Mouse (Mus musculus): Measurements from ENCODE around the gene 4933411K16Rik. TPM values are rescaled to one million over a fixed set of nuclear protein-coding genes. Genes with fewer than 3 reads are reported as not detected.
A peak's percentile ranks its signal among the peaks of the same experiment; 100 is the strongest.

4933411K16Rik gene
- total and polyA plus RNA-seq, 2 experiments from 2014 or later, result 1.6 TPM; not detected in 1

GRCm38 (mm10) chr19:42090637-42091141, 38.6 kb downstream of the 4933411K16Rik start:
- TF ChIP-seq CTCF (IDR thresholded peaks at IDR 0.05; ENCODE audit: low read depth), result no peak
- peak; percentile 57 for ATAC-seq

GRCm38 (mm10) chr19:42099406-42099805, 47.4 kb downstream of the 4933411K16Rik start:
- H3K4me1 ChIP-seq (ENCODE audit: insufficient read depth, low read length), result no peaks in the 10 kb centered on the region
- H3K4me3 ChIP-seq (ENCODE audit: low read length), result no peak overlapping the region
- ATAC-seq, result no peak
- H3K27me3 ChIP-seq (ENCODE audit: insufficient read depth, low read length), result no peaks in the 10 kb centered on the region
- peaks cover 15% of the 10 kb centered on the region; the same call in 1 of the 2 replicates for H3K36me3 ChIP-seq (ENCODE audit: insufficient read depth, low read length)
- H3K4me2 ChIP-seq (ENCODE audit: low read depth, low read length), result no peak overlapping the region
- no peak for DNase-seq (ENCODE audit: low spot score)
- no peak overlapping the region for H3K9ac ChIP-seq (replicated peaks; ENCODE audit: low read length)
- TF ChIP-seq CTCF (IDR thresholded peaks at IDR 0.05; ENCODE audit: low read depth), result no peak
- 91% methylated on average over 3 of the region's 3 CpGs for WGBS
- no peak overlapping the region for H3K27ac ChIP-seq
- H3K9me3 ChIP-seq (ENCODE audit: low read length), result no peaks in the 10 kb centered on the region

More at GRCm38 (mm10) chr19:42090637-42091141, 38.6 kb downstream of the 4933411K16Rik start:
- H3K4me2 ChIP-seq (ENCODE audit: low read depth, low read length), result peak overlapping the region; percentile 66
- H3K9ac ChIP-seq (replicated peaks; ENCODE audit: low read length), result peak overlapping the region; percentile 90
- H3K4me1 ChIP-seq (ENCODE audit: insufficient read depth, low read length), result peaks cover 10% of the 10 kb centered on the region
- no peaks in the 10 kb centered on the region for H3K27me3 ChIP-seq (ENCODE audit: insufficient read depth, low read length)
- WGBS, result 0% methylated on average over 52 of the region's 52 CpGs
- H3K36me3 ChIP-seq (ENCODE audit: insufficient read depth, low read length), result no peaks in the 10 kb centered on the region
- peak; percentile 43 for DNase-seq (ENCODE audit: low spot score)
- no peaks in the 10 kb centered on the region for H3K9me3 ChIP-seq (ENCODE audit: low read length)
- peak overlapping the region; percentile 85 for H3K4me3 ChIP-seq (ENCODE audit: low read length)
- peak overlapping the region; percentile 93 for H3K27ac ChIP-seq

Other genes with a start within 250 kb of the 4933411K16Rik start
- gene Frat1, start 222.3 kb upstream of the 4933411K16Rik start, total RNA-seq (2014; rRNA removed), result 26.6 and 33.8 TPM in 2 replicates
- 24.4 and 27.0 TPM in 2 replicates for gene Frat1, start 222.3 kb upstream of the 4933411K16Rik start, polyA plus RNA-seq (2015; fragmentation: Nextera tagmentation; extraction: Ambion mirVana)
- 9.0 and 13.2 TPM in 2 replicates for gene Frat2, start 204.1 kb upstream of the 4933411K16Rik start, total RNA-seq (2014; rRNA removed)
- gene Frat2, start 204.1 kb upstream of the 4933411K16Rik start, polyA plus RNA-seq (2015; fragmentation: Nextera tagmentation; extraction: Ambion mirVana), result 5.8 and 7.3 TPM in 2 replicates
- gene Rrp12, start 156.1 kb upstream of the 4933411K16Rik start, total RNA-seq (2014; rRNA removed), result 19.2 and 21.9 TPM in 2 replicates
- 11.9 and 12.3 TPM in 2 replicates for gene Rrp12, start 156.1 kb upstream of the 4933411K16Rik start, polyA plus RNA-seq (2015; fragmentation: Nextera tagmentation; extraction: Ambion mirVana)
- 539 and 558 TPM in 2 replicates for gene Pgam1, start 140.3 kb upstream of the 4933411K16Rik start, total RNA-seq (2014; rRNA removed)
- 629 and 638 TPM in 2 replicates for gene Pgam1, start 140.3 kb upstream of the 4933411K16Rik start, polyA plus RNA-seq (2015; fragmentation: Nextera tagmentation; extraction: Ambion mirVana)
- gene Exosc1, start 118.8 kb upstream of the 4933411K16Rik start, total RNA-seq (2014; rRNA removed), result 13.5 and 21.1 TPM in 2 replicates
- gene Exosc1, start 118.8 kb upstream of the 4933411K16Rik start, polyA plus RNA-seq (2015; fragmentation: Nextera tagmentation; extraction: Ambion mirVana), result 64.8 and 69.4 TPM in 2 replicates
- gene Zdhhc16, start 118.8 kb upstream of the 4933411K16Rik start, total RNA-seq (2014; rRNA removed), result 65.1 and 73.7 TPM in 2 replicates
- 81.9 and 89.4 TPM in 2 replicates for gene Zdhhc16, start 118.8 kb upstream of the 4933411K16Rik start, polyA plus RNA-seq (2015; fragmentation: Nextera tagmentation; extraction: Ambion mirVana)
- gene Mms19, start 71.1 kb upstream of the 4933411K16Rik start, total RNA-seq (2014; rRNA removed), result 54.8 and 66.1 TPM in 2 replicates
- gene Mms19, start 71.1 kb upstream of the 4933411K16Rik start, polyA plus RNA-seq (2015; fragmentation: Nextera tagmentation; extraction: Ambion mirVana), result 25.9 and 28.8 TPM in 2 replicates
- gene Ubtd1, start 70.5 kb upstream of the 4933411K16Rik start, total RNA-seq (2014; rRNA removed), result 19.9 and 22.4 TPM in 2 replicates
- 13.4 and 14.1 TPM in 2 replicates for gene Ubtd1, start 70.5 kb upstream of the 4933411K16Rik start, polyA plus RNA-seq (2015; fragmentation: Nextera tagmentation; extraction: Ambion mirVana)
- 0.42 TPM in 1 of 2 replicates, not detected in the other for gene Ankrd2, start 16.2 kb upstream of the 4933411K16Rik start, total RNA-seq (2014; rRNA removed)
- gene Ankrd2, start 16.2 kb upstream of the 4933411K16Rik start, polyA plus RNA-seq (2015; fragmentation: Nextera tagmentation; extraction: Ambion mirVana), result 0.97 and 1.5 TPM in 2 replicates
- 2.2 and 3.6 TPM in 2 replicates for gene Hoga1, start 6.6 kb upstream of the 4933411K16Rik start, total RNA-seq (2014; rRNA removed)
- 3.9 and 4.6 TPM in 2 replicates for gene Hoga1, start 6.6 kb upstream of the 4933411K16Rik start, polyA plus RNA-seq (2015; fragmentation: Nextera tagmentation; extraction: Ambion mirVana)
- 42.9 and 48.5 TPM in 2 replicates for gene Morn4, start 34.1 kb downstream of the 4933411K16Rik start, total RNA-seq (2014; rRNA removed)
- gene Morn4, start 34.1 kb downstream of the 4933411K16Rik start, polyA plus RNA-seq (2015; fragmentation: Nextera tagmentation; extraction: Ambion mirVana), result 98.0 and 108 TPM in 2 replicates
- 18.3 and 21.7 TPM in 2 replicates for gene Pi4k2a, start 38.2 kb downstream of the 4933411K16Rik start, total RNA-seq (2014; rRNA removed)
- gene Pi4k2a, start 38.2 kb downstream of the 4933411K16Rik start, polyA plus RNA-seq (2015; fragmentation: Nextera tagmentation; extraction: Ambion mirVana), result 33.9 and 36.4 TPM in 2 replicates
- 13.5 and 23.7 TPM in 2 replicates for gene Avpi1, start 76.8 kb downstream of the 4933411K16Rik start, total RNA-seq (2014; rRNA removed)
- gene Avpi1, start 76.8 kb downstream of the 4933411K16Rik start, polyA plus RNA-seq (2015; fragmentation: Nextera tagmentation; extraction: Ambion mirVana), result 16.4 and 18.0 TPM in 2 replicates
- 14.0 and 16.5 TPM in 2 replicates for gene Marveld1, start 95.2 kb downstream of the 4933411K16Rik start, total RNA-seq (2014; rRNA removed)
- gene Marveld1, start 95.2 kb downstream of the 4933411K16Rik start, polyA plus RNA-seq (2015; fragmentation: Nextera tagmentation; extraction: Ambion mirVana), result 2.8 and 3.2 TPM in 2 replicates
- gene Zfyve27, start 111.7 kb downstream of the 4933411K16Rik start, total RNA-seq (2014; rRNA removed), result 90.9 and 95.0 TPM in 2 replicates
- gene Zfyve27, start 111.7 kb downstream of the 4933411K16Rik start, polyA plus RNA-seq (2015; fragmentation: Nextera tagmentation; extraction: Ambion mirVana), result 45.1 and 48.9 TPM in 2 replicates
- gene Sfrp5, start 150.0 kb downstream of the 4933411K16Rik start, total RNA-seq (2014; rRNA removed), result 1.2 and 1.8 TPM in 2 replicates
- gene Sfrp5, start 150.0 kb downstream of the 4933411K16Rik start, polyA plus RNA-seq (2015; fragmentation: Nextera tagmentation; extraction: Ambion mirVana), result 1.6 and 2.0 TPM in 2 replicates
- gene Golga7b, start 195.3 kb downstream of the 4933411K16Rik start, total RNA-seq (2014; rRNA removed), result 80.0 and 84.8 TPM in 2 replicates
- gene Golga7b, start 195.3 kb downstream of the 4933411K16Rik start, polyA plus RNA-seq (2015; fragmentation: Nextera tagmentation; extraction: Ambion mirVana), result 58.7 and 62.4 TPM in 2 replicates